16 mouse cellular contexts compared by ENCODE assay signal in the genomic region with DNA sequence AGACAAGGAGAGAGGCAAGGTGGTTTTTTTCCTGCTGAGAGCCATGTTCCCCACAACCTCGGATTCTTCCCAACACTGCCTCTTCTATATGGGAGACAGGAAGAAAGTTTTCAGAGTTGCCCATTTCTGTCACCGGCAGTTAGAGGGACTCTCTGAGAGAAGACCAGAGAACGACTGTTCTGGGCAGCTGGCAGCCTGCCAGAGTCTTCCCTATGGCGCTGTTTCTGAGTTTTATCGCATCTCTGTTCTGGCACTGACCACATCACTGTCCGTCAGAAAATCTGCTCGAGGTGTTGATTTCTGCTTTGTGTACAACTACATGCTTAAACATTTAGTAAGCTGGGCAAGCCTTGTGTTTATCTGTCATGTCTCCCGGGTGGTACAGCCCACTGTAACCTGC. TPM values are rescaled to one million over a fixed set of nuclear protein-coding genes. Genes with fewer than 3 reads are reported as not detected.
DNase-seq lines count a peak whose midpoint lies in the region; ATAC-seq and TF ChIP-seq lines count a peak whose summit lies in the region.
"Had no signal": no experiment of that assay in that cellular context is flagged by ENCODE, and none has a peak within 500 bp of the region (broad histone marks: within the 10 kb centered on the region; RNA-seq: fewer than 3 reads in every experiment).

No protein-coding gene starts in this region.

- H3K4me3 ChIP-seq in heart, embryonic 11.5 days (ENCODE audit: low read depth, low read length): no peak overlapping the region
- no peak overlapping the region for H3K4me3 ChIP-seq in heart, adult 2 months
- H3K4me3 ChIP-seq in hindbrain, embryonic 16.5 days (ENCODE audit: low read length): no peak overlapping the region
- H3K4me3 ChIP-seq in hindbrain, embryonic 13.5 days: no peak overlapping the region
- H3K4me3 ChIP-seq: erythroblast, embryonic 14.5 days; heart, embryonic 10.5 days; limb, embryonic 13.5 days; neural tube, embryonic 13.5 days had no signal

- H3K36me3 ChIP-seq in heart, embryonic 11.5 days (ENCODE audit: control insufficient read depth, insufficient read depth, low read length): no peaks in the 10 kb centered on the region
- H3K36me3 ChIP-seq in heart, adult 2 months (ENCODE audit: control insufficient read depth, insufficient read depth, low read length): no peaks in the 10 kb centered on the region
- H3K36me3 ChIP-seq in hindbrain, embryonic 16.5 days (ENCODE audit: control insufficient read depth, insufficient read depth, low read length): no peaks in the 10 kb centered on the region
- no peaks in the 10 kb centered on the region for H3K36me3 ChIP-seq in hindbrain, embryonic 13.5 days
- H3K36me3 ChIP-seq: heart, embryonic 10.5 days; limb, embryonic 13.5 days; neural tube, embryonic 13.5 days had no signal

- no peaks in the 10 kb centered on the region for H3K9me3 ChIP-seq in heart, embryonic 11.5 days (replicated peaks; ENCODE audit: control insufficient read depth, low read length)
- no peaks in the 10 kb centered on the region for H3K9me3 ChIP-seq in hindbrain, embryonic 16.5 days (ENCODE audit: control insufficient read depth, low read length)
- H3K9me3 ChIP-seq in hindbrain, embryonic 13.5 days: no peaks in the 10 kb centered on the region
- H3K9me3 ChIP-seq: heart, embryonic 10.5 days; limb, embryonic 13.5 days; neural tube, embryonic 13.5 days had no signal

- intact Hi-C loops in heart, adult 2 months (cut with DNase I): no loop called here

- TF ChIP-seq EP300 in heart, adult 2 months (IDR thresholded peaks at IDR 0.05; ENCODE audit: insufficient read depth, low read depth, low read length): no peak

- H3K27ac ChIP-seq in heart, embryonic 11.5 days (ENCODE audit: low read depth, low read length): no peak overlapping the region
- no peak overlapping the region for H3K27ac ChIP-seq in heart, adult 2 months
- H3K27ac ChIP-seq in hindbrain, embryonic 16.5 days (ENCODE audit: low read depth, low read length): no peak overlapping the region
- no peak overlapping the region for H3K27ac ChIP-seq in hindbrain, embryonic 13.5 days
- H3K27ac ChIP-seq: heart, embryonic 10.5 days; limb, embryonic 13.5 days; liver, embryonic 14.5 days; neural tube, embryonic 13.5 days had no signal

- no peak for ATAC-seq in heart, embryonic 11.5 days (replicated peaks; ENCODE audit: insufficient number of reproducible peaks, low FRiP score, low TSS enrichment)
- ATAC-seq in hindbrain, embryonic 16.5 days: no peak
- no peak for ATAC-seq in hindbrain, embryonic 13.5 days (ENCODE audit: low FRiP score)

- H3K27me3 ChIP-seq in heart, embryonic 11.5 days (ENCODE audit: control insufficient read depth, insufficient read depth, low read length): no peaks in the 10 kb centered on the region
- no peaks in the 10 kb centered on the region for H3K27me3 ChIP-seq in heart, adult 2 months (ENCODE audit: control insufficient read depth, insufficient read depth, low read length)
- no peaks in the 10 kb centered on the region for H3K27me3 ChIP-seq in hindbrain, embryonic 16.5 days (replicated peaks; ENCODE audit: control insufficient read depth, insufficient read depth, low read length)
- H3K27me3 ChIP-seq in hindbrain, embryonic 13.5 days: 0 out of 2 replicates have a peak, but pooled peaks cover 5% of the 10 kb centered on the region
- H3K27me3 ChIP-seq: limb, embryonic 13.5 days; neural tube, embryonic 13.5 days had no signal

- no peak for TF ChIP-seq CTCF in heart, adult 2 months (IDR thresholded peaks at IDR 0.05)

- no peaks in the 10 kb centered on the region for H3K4me1 ChIP-seq in heart, embryonic 11.5 days (ENCODE audit: control insufficient read depth, insufficient read depth, low read length)
- H3K4me1 ChIP-seq in heart, adult 2 months (ENCODE audit: control insufficient read depth, insufficient read depth, low read length): no peaks in the 10 kb centered on the region
- no peaks in the 10 kb centered on the region for H3K4me1 ChIP-seq in hindbrain, embryonic 16.5 days (ENCODE audit: control insufficient read depth, insufficient read depth, low read depth, low read length)
- H3K4me1 ChIP-seq in hindbrain, embryonic 13.5 days (replicated peaks): no peaks in the 10 kb centered on the region; the same call in 1 of the 2 replicates
- H3K4me1 ChIP-seq: limb, embryonic 13.5 days had no signal

- H3K79me2 ChIP-seq in heart, adult 2 months (replicated peaks; ENCODE audit: control insufficient read depth, insufficient read depth, low read length): no peaks in the 10 kb centered on the region

- no peak overlapping the region for H3K9ac ChIP-seq in heart, embryonic 11.5 days (ENCODE audit: low read depth, low read length)
- H3K9ac ChIP-seq in heart, adult 2 months (ENCODE audit: low read depth, low read length): no peak overlapping the region
- no peak overlapping the region for H3K9ac ChIP-seq in hindbrain, embryonic 16.5 days (ENCODE audit: low read depth, low read length)
- no peak overlapping the region for H3K9ac ChIP-seq in hindbrain, embryonic 13.5 days
- H3K9ac ChIP-seq: limb, embryonic 13.5 days; liver, embryonic 14.5 days; neural tube, embryonic 13.5 days had no signal

- TF ChIP-seq POLR2A in heart, adult 2 months (IDR thresholded peaks at IDR 0.05; ENCODE audit: insufficient read depth, low read depth, low read length): no peak

- 39% methylated on average over 8 of the region's 8 CpGs for WGBS in heart, embryonic 11.5 days (ENCODE audit: insufficient replicate concordance)
- WGBS in heart, adult 2 months: 14% methylated on average over 8 of the region's 8 CpGs
- 57% methylated on average over 8 of the region's 8 CpGs for WGBS in hindbrain, embryonic 16.5 days
- 66% methylated on average over 8 of the region's 8 CpGs for WGBS in hindbrain, embryonic 13.5 days

- no peak for DNase-seq in heart, adult 2 months
- peak; percentile 49 for DNase-seq in retina, postnatal 1 day
- no peak for DNase-seq in retina, embryonic 14.5 days (ENCODE audit: low spot score)
- DNase-seq in gastrocnemius, adult 18-20 months (ENCODE audit: low spot score): no peak
- DNase-seq: kidney, adult 2 months; kidney, postnatal 14 days; thymus, adult 18-20 months had no signal

- H3K4me2 ChIP-seq in heart, embryonic 11.5 days: peak overlapping the region; percentile 9; the same call in 1 of the 2 replicates
- peak overlapping the region; percentile 5; the same call in 1 of the 2 replicates for H3K4me2 ChIP-seq in hindbrain, embryonic 16.5 days (ENCODE audit: low read length)
- no peak overlapping the region for H3K4me2 ChIP-seq in hindbrain, embryonic 13.5 days
- H3K4me2 ChIP-seq: limb, embryonic 13.5 days; neural tube, embryonic 13.5 days had no signal

RNA-seq across cellular contexts. Expression of a gene that starts 8.9 kb away (rescaled TPM):
- polyA plus RNA-seq in heart, embryonic 11.5 days (2014; fragmentation: Nextera tagmentation; extraction: Ambion mirVana): 0.34 and 0.61 TPM in 2 replicates
- total RNA-seq in heart, adult 2 months (2021): under 1 TPM; 0.11 to 0.13 TPM
- 0.03 and 0.04 TPM in 2 replicates for polyA plus RNA-seq in heart, adult 2 months (2012; rRNA removed)
- 0.14 and 0.22 TPM in 2 replicates for polyA plus RNA-seq in hindbrain, embryonic 16.5 days (2015; fragmentation: Nextera tagmentation; extraction: Ambion mirVana)
- polyA plus RNA-seq in hindbrain, embryonic 13.5 days (2015; fragmentation: Nextera tagmentation; extraction: Ambion mirVana): 0.04 and 0.09 TPM in 2 replicates
- total RNA-seq in gastrocnemius, adult 18-20 months (2021): under 1 TPM; 0.05 TPM
- total RNA-seq: megakaryocyte-erythroid progenitor cell, adult 5-6 weeks had no signal
- polyA plus RNA-seq: erythroblast, embryonic 14.5 days had no signal
